Mouse (Mus musculus): ENCODE results near the gene Pdzd8. TPM values are rescaled to one million over a fixed set of nuclear protein-coding genes. Genes with fewer than 3 reads are reported as not detected.
A peak's percentile ranks its signal among the peaks of the same experiment; 100 is the strongest.

Gene Pdzd8
- total RNA-seq, 2 experiments from 2014 or later = 49.7 to 52.6 TPM

DNA sequence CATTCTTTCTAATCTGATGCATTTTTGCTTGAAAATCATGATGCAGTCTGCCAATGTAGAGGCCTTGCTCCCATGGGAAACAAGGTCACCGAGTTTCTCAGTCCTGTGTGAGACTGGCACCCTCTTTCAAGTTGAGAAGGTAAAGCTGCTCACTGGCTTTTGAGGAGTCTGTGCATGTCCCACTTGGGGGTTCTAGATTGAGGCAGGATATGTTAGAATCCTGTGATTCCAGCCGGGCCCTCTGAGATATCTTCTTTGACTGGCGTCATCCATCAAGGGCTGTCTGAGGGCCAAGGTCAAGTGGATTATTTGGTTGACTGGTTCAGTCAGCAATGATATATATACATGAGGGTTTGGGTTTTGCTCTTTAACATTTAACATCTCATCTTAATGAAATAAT lies 63.6 kb downstream of the Pdzd8 start:
- DNase-seq (ENCODE audit: low spot score in 2 of 2) = no peak

DNA sequence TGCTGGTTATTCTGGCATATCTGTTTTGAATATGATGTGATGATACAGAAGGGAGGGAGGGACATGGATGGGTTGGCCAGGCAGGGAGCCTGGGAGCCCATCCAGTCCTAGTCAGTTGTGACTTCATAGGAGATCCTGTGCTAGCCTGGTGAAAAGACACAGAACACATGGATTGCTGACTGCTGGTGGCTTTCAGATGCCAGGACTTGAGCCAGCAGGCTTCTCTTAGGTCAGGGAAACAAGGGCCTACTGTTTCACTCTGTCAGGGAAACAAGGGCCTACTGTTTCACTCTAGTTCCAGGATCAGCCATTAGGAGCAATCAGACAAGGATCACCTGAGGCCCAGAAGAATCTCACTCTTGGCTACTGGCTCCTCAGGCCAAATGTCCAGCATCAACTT lies 64.7 kb downstream of the Pdzd8 start:
- DNase-seq (ENCODE audit: low spot score in 2 of 2) = no peak

DNA sequence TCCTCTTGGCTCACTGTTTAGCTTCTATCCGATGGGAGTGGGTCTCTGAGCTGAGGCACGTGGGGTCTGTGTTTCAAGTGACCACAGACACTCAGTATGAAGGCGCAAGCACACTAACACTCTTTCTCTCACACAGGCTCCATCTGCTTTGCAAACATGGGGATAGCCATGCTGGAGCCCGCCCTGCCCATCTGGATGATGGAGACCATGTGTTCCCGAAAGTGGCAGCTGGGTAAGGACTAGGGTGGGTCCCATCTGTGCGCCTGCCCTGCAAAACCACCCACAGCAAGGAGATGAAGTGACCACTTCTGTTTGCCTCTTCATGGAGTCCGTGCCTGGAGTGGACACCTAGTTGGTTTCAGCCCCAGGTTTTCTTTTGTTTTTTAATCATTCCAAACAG lies 69.2 kb downstream of the Pdzd8 start:
- no peak for DNase-seq (ENCODE audit: low spot score in 2 of 2)

DNA sequence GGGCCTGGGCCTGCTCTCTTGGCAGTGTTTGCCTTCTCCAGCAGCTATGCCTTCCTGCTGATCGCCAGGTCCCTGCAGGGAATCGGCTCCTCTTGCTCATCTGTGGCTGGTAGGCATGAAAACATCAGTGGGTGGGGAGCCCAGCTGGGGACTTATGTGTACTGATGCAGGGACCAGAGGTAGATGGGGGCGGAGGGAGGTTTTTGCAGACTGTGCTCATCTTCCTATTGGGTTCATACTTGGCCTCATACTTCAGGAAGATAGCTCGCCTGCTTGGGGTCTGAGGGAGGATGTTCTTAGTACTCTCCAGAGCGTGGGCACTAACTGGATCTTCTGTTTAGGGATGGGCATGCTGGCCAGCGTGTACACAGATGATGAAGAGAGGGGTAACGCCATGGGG lies 72.4 kb downstream of the Pdzd8 start:
- DNase-seq (ENCODE audit: low spot score in 2 of 2) = no peak

DNA sequence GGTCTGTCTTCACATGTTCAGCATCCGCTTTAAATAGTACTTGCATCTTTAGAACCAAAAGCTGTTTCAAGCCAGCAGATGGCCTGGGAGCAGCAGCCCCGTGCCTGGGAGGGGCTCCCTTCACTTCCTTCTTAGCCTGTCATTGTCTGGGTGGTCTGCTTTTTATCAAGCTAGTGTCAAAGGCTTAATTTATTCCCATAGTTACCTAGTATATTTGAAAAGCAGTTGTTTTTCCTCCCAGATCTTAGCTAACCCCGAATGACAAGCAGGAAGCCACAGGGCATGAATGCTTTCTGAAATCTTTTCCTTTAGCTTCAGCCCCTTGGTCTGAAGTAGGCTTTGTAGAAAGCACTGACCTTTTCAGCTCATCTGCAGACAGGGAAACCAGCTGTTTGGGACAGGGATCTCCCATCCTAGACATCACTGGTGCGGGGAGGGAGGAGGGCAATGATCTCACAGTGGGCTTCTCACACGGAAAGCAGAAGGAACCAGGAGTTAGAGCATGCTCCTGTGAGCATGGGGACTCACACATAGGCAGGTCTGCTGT lies 78.1 kb downstream of the Pdzd8 start:
- no peak for DNase-seq (ENCODE audit: low spot score in 2 of 2)

DNA sequence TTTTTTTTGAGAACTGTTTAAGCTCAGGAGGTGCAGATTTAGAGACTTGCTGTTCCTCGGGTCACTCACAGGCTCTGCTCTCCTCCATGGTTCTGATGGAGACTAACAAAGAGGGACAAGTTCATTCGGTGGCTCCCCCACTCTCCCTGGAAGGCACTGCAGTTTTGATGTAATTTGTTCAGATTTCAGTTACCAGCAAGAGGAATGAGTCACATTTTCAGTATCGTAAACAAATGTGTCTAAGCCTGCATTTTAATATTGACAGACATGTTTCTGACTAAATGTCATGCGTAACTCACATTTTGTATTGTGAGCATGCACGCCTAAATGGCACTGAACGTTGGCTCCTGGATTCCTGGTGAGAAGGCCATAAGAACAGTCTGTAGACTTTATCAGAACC lies 79.7 kb downstream of the Pdzd8 start:
- DNase-seq (ENCODE audit: low spot score in 2 of 2) = peak; percentile 7 to 43

DNA sequence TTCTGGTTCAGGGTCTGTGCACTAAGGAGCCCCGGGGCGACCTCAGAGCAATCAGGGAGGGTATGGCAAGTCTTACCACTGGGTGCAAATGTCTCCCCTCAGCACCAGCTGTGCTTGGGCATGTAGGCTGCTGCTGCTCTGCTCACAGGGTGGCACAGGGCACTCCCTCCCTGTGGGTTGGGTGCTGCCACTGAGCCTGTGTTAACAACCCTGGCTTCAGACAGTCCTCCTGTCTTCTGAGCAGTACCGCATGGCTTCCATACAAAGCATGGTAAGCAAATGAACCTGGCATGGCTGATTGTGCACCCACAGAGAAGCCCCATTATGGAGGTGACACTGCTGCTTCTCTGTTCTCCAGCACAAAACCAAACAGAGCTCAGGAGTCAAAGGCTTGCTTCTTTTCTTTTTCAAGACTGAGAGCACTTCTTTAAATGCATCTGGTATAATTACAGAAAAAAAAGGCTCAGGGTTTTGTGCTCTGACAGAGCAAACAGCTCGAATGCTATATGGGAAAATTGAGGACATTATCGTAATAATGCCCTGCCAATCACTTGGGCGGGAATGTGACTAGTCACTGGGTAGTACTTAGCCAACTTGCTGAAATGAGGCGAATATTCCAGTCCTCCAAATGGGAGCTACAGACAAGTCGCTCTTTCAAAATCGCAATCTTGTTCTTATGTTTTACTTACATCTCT lies 80.6 kb downstream of the Pdzd8 start:
- DNase-seq (ENCODE audit: low spot score in 2 of 2) = no peak

DNA sequence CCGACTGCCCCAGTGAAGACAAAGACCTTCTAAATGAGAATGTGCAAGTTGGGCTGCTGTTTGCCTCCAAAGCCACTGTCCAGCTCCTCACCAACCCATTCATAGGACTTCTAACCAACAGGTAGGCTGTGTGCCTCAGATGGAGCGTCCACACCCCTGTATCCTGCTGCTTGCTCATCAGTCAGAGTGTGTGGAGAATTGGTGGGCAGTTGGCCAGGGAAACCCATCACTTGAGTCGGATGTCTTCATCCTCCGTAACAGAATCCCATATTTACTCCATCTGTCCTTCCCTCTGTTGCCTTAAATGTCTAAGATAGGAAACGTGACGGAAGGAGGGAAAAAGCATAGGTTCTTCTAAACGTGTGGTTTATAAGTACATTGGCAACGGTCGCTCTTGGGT lies 82.4 kb downstream of the Pdzd8 start:
- DNase-seq (ENCODE audit: low spot score in 2 of 2) = peak in 1 of 2 experiments; percentile 42

DNA sequence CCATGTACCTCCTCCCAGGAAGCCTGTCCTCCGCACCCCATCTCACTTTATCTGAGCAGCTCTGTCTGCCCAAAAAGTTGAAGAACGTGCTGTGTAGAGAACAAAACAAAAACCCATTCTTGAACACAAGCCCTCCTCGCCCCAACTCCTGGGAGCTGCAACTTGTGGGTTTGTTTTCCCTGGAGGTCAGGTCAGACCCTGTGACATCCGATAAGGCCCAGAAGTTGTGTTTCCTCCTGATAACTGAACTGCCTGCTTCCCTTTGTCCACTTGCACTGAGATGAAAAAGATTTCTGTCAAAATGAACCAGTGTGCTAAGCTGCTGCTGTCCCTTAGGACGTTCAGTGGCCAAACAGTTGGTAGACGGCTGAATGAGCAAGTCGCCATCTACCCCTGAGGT lies 84.0 kb downstream of the Pdzd8 start:
- DNase-seq (ENCODE audit: low spot score in 2 of 2) = no peak

DNA sequence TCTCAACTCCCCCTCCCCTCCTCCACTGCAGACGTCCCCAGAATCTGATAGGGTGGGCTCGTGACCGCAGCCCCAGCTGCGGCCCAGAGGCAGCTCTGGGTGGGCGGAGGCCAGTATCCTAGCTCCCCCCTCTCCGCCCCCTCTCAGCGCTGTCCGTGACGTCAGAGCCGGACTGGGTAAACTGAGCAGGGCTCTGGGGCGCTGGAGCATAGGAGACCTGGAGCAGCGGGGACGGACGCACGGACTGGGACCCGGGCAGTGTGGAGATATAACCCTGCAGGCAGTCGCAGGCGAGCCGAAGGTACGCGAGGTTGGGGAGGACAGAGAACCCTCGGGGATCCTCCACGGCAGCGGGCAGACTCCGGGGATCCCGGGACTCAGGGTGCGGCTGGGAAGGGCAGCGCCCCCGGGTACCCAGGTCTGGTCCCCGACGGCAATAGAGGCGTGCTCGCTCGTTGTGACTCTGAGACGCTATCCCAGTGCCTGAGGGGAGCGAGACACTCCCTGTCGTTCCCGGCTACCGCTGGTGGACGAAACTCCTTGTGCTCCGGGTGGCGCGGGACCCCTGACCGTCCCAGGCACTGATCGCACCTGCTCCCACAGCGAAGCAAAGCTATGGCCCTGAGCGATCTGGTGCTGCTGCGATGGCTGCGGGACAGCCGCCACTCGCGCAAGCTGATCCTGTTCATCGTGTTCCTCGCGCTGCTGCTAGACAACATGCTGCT lies 84.7 kb downstream of the Pdzd8 start, which contains the start of gene Slc18a2:
Gene Slc18a2, plus strand, starts transcription at position 179 of the 725 bp plus-strand sequence.
- DNase-seq (ENCODE audit: low spot score in 2 of 2) = no peak

DNA sequence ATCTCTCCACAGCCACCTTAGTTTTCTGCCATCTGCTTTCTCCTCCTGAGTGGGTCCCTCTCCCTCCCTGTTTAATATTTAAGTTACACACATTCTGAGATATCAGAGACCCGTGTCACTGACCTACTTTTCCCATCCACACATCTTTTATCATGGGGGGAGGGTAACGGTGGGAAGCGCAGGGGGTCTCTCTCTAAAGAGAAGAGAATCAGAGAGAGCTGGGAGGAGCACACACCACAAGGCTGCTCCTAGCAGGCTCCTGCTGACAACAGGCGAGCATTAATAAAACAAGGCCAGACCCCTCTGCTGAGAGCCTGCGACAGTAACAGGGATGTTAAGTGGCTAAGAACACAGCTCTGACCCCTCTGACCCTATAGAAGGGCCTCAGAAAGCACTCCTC lies 85.9 kb downstream of the Pdzd8 start:
- DNase-seq (ENCODE audit: low spot score in 2 of 2) = no peak

DNA sequence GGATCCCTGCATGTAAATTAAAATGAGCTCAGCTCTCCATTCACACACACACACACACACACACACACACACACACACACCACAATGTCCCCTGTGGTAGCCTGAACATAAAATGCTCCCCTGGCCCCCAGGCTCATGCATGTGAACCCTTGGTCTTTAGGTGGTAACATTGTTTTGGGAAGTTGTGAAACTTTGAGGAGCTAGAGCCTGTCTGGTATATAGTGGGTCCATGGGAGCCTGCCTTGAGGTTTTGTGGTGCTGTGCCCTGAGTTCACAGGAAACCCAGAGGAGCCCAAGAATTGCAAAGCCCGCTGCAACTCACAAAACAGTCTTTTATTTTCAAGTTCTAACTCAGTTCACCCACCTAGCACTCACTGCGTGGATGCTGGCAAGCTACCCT lies 92.9 kb downstream of the Pdzd8 start:
- DNase-seq (ENCODE audit: low spot score in 2 of 2) = no peak

DNA sequence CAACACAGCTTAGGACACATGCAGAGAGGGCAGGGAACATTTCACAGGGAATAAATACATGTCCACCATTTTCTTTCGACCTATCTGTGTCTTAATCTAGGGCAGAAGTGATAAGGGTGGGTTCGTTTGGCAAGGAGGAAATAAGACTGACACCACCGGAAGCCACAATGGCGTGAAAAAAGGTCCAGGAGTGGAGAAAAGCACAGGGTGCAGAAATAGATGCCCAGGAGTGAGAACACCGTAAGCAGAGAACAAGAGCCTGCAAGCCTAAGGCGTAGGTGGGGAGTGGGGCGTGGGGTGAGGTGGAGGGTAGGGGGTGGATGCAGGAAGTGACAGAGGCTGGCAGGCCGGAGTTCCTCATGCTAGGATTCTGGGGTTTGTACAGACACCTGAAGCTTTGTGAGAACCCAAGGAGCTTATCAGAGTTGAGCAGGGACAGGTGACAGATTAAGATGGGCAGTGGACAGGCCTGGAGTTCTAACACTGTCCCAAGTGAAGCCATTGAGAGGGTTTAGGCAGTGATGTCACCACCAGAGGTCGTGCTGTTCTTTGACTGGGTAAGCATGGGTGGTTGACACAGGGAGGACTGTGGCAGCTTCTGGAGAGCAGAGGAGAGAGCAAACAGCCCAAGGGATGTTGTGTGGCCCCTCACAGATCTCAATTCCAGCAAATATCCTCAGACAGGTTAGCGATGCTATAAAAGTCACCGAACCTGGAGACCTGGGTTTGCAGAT lies 96.9 kb downstream of the Pdzd8 start:
- no peak for DNase-seq (ENCODE audit: low spot score in 2 of 2)

DNA sequence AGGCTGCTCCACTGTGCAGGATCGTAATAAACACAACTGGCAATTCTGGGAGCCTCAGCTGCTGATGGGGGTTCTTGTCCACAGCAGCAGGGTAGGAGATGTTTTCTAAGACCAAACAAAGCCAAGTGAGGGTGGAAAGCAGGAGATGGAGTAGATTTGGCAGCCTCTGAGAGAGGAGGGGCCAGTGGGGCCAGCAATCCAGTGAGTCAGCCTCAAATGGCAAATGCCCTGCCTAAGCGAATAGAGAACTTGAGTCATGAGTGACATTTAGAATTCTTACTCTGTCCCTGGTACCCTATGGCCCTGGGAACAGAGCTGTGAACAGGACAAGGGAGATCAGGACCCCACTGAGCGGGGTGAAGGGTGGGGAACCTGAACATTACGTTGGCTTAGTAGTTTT lies 97.4 kb downstream of the Pdzd8 start:
- DNase-seq (ENCODE audit: low spot score in 2 of 2) = no peak

Other genes with a start within 250 kb of the Pdzd8 start
- gene Vax1, start 175.7 kb downstream of the Pdzd8 start, total RNA-seq (2021) = 1 to 10 TPM in 1 of 2 experiments, under 1 TPM in 1; 0.62 to 1.7 TPM
- not detected for gene Kcnk18, start 126.6 kb downstream of the Pdzd8 start, total RNA-seq (2021)
- gene Slc18a2, start 84.9 kb downstream of the Pdzd8 start, total RNA-seq (2021) = under 1 TPM; 0.86 to 0.92 TPM
- 100 to 1,000 TPM; 290 to 310 TPM for gene Rps12-ps3, start 23.5 kb downstream of the Pdzd8 start, total RNA-seq (2021)
- 10 to 100 TPM; 29.4 to 31.3 TPM for gene Emx2, start 112.6 kb upstream of the Pdzd8 start, total RNA-seq (2021)